Mouse (Mus musculus) heart, postnatal 0 days (tissue): ENCODE data around the gene Esrra. TPM values are rescaled to one million over a fixed set of nuclear protein-coding genes. Genes with fewer than 3 reads are reported as not detected.
A peak's percentile ranks its signal among the peaks of the same experiment; 100 is the strongest.

Experiments
- ATAC-seq: fragments of 200-750 bp; cut with Nextera tagmentation; 2 replicates; pipeline ENCODE4 v1.8.0; 2017; ENCODE audit warnings: low read depth, moderate number of reproducible peaks, moderate library complexity; ENCODE audit not compliant: insufficient read depth
- DNase-seq: peaks from one replicate; pipeline ENCODE4 v3.0.0-alpha.2; 2016; ENCODE audit warnings: low spot score
- H3K27ac ChIP-seq: fragments of 300-500 bp; sonication (generic); 2 replicates; pipeline ENCODE4 v1.5.1; 2014; ENCODE audit warnings: low read depth, mild to moderate bottlenecking
- H3K27me3 ChIP-seq: fragments of 300-500 bp; sonication (generic); 2 replicates; pipeline ENCODE4 v1.6.1; 2014; ENCODE audit warnings: low read length, mixed read lengths; ENCODE audit not compliant: control insufficient read depth, insufficient read depth
- H3K36me3 ChIP-seq: fragments of 300-500 bp; sonication (generic); replicated peaks from 2 replicates; pipeline ENCODE4 v1.6.1; 2014; ENCODE audit warnings: low read length, mixed read lengths; ENCODE audit not compliant: control insufficient read depth, insufficient read depth
- H3K4me1 ChIP-seq: fragments of 300-500 bp; sonication (generic); 2 replicates; pipeline ENCODE4 v1.6.1; 2014; ENCODE audit warnings: antibody characterized with exemption; ENCODE audit not compliant: control insufficient read depth, insufficient read depth
- H3K4me2 ChIP-seq: fragments of 300-500 bp; sonication (generic); 2 replicates; pipeline ENCODE4 v1.6.1; 2014; ENCODE audit warnings: low read depth, mild to moderate bottlenecking, low read length, moderate library complexity
- H3K4me3 ChIP-seq: fragments of 300-500 bp; sonication (generic); 2 replicates; pipeline ENCODE4 v1.5.1; 2014; ENCODE audit warnings: low read depth, low read length
- H3K9ac ChIP-seq: fragments of 300-500 bp; sonication (generic); replicated peaks from 2 replicates; pipeline ENCODE4 v1.6.1; 2014; ENCODE audit warnings: low read depth, low read length, mixed read lengths
- H3K9me3 ChIP-seq: fragments of 300-500 bp; sonication (generic); replicated peaks from 2 replicates; pipeline ENCODE4 v1.6.1; 2016; ENCODE audit warnings: low read length; ENCODE audit not compliant: control insufficient read depth
- CTCF ChIP-seq: IDR thresholded peaks from 2 replicates; pipeline ENCODE4 v1.5.1; 2016; ENCODE audit warnings: antibody characterized with exemption, control low read depth, low read depth
- EP300 ChIP-seq: IDR thresholded peaks from 2 replicates; pipeline ENCODE4 v1.6.1; 2016; ENCODE audit warnings: antibody characterized with exemption, low read depth
- WGBS: fragments of 180-500 bp; shearing (Covaris S2); extraction: QIAGEN DNeasy Blood & Tissue Kit; methylation state at CpG from one replicate; pipeline ENCODE4 v1.1.7; 2014; 5-methylcytosine and 5-hydroxymethylcytosine counted together
- polyA plus RNA-seq: library from polyadenylated mRNA; unstranded; fragments of >200 nt; fragmentation: Nextera tagmentation; extraction: Ambion mirVana; gene quantifications from 2 replicates; pipeline ENCODE4 v1.2.1, GENCODE M21; 2015
- total RNA-seq: library from RNA; depleted of rRNA; stranded (reverse); fragments of >200 nt; gene quantifications from 2 replicates; pipeline ENCODE4 v1.2.3, GENCODE M21; 2014; ENCODE audit warnings: low replicate concordance

Gene Esrra
- total and polyA plus RNA-seq, 2 experiments from 2014 or later, result 51.7 to 189 TPM

- no peak overlapping the region for H3K9ac ChIP-seq
- ATAC-seq, result no peak
- peaks cover 23% of the 10 kb centered on the region for H3K4me1 ChIP-seq
- no peak overlapping the region for H3K4me3 ChIP-seq
- no peaks in the 10 kb centered on the region for H3K36me3 ChIP-seq
- 29% methylated on average over 3 of the region's 3 CpGs for WGBS
- TF ChIP-seq CTCF (peak; percentile 15), EP300 (no peak)
- H3K27me3 ChIP-seq, result peaks cover 50% of the 10 kb centered on the region
- no peak overlapping the region for H3K4me2 ChIP-seq
- H3K9me3 ChIP-seq, result no peaks in the 10 kb centered on the region
- H3K27ac ChIP-seq, result no peak overlapping the region
- no peak for DNase-seq
Measured at GRCm38 (mm10) chr19:6936299-6936698, 14.7 kb upstream of the Esrra start.

- Histone ChIP-seq H3K4me2 (peak within 1 kb of the TSS; percentile 70), H3K4me1 (peaks cover 12% of the 10 kb centered on the region), H3K9ac (peak within 1 kb of the TSS; percentile 55), H3K27me3 (peaks cover 58% of the 10 kb centered on the region), H3K4me3 (peak within 1 kb of the TSS; percentile 48), H3K27ac (no peak within 1 kb of the TSS), H3K9me3 (no peaks in the 10 kb centered on the region), H3K36me3 (no peaks in the 10 kb centered on the region)
- TF ChIP-seq EP300 (no peak), CTCF (no peak)
- 13% methylated on average over 22 of the region's 23 CpGs for WGBS
- ATAC-seq (no peak), DNase-seq (no peak)
Measured at GRCm38 (mm10) chr19:6934195-6934977, 12.8 kb upstream of the Esrra start, which contains the start of gene Kcnk4. Gene Kcnk4, minus strand, starts transcription at chr19:6934515.

GRCm38 (mm10) chr19:6933436-6934194 is 12.0 kb upstream of the Esrra start:
- Histone ChIP-seq H3K9ac (peak overlapping the region; percentile 55), H3K4me2 (peak overlapping the region; percentile 70), H3K4me3 (peak overlapping the region; percentile 48), H3K9me3 (no peaks in the 10 kb centered on the region), H3K4me1 (peaks cover 12% of the 10 kb centered on the region), H3K36me3 (no peaks in the 10 kb centered on the region), H3K27me3 (peaks cover 58% of the 10 kb centered on the region), H3K27ac (no peak overlapping the region)
- TF ChIP-seq EP300 (no peak), CTCF (no peak)
- ATAC-seq, result peak; percentile 70
- DNase-seq, result no peak
- 4% methylated on average over 57 of the region's 58 CpGs for WGBS

GRCm38 (mm10) chr19:6933102-6933435 is 11.5 kb upstream of the Esrra start:
- Histone ChIP-seq H3K9ac (0 out of 2 replicates have a peak overlapping the region, but pooled peaks have one; percentile 55), H3K4me2 (peak overlapping the region; percentile 70), H3K27ac (no peak overlapping the region), H3K36me3 (no peaks in the 10 kb centered on the region), H3K27me3 (peaks cover 61% of the 10 kb centered on the region), H3K9me3 (no peaks in the 10 kb centered on the region), H3K4me1 (peaks cover 12% of the 10 kb centered on the region), H3K4me3 (no peak overlapping the region)
- ATAC-seq (no peak), DNase-seq (no peak)
- WGBS, result 31% methylated on average over 4 of the region's 4 CpGs
- TF ChIP-seq CTCF, result no peak

- Histone ChIP-seq H3K36me3 (no peaks in the 10 kb centered on the region), H3K27ac (no peak overlapping the region), H3K9ac (no peak overlapping the region), H3K4me2 (no peak overlapping the region), H3K4me1 (peaks cover 15% of the 10 kb centered on the region), H3K4me3 (no peak overlapping the region), H3K27me3 (peaks cover 72% of the 10 kb centered on the region), H3K9me3 (no peaks in the 10 kb centered on the region)
- TF ChIP-seq CTCF (no peak), EP300 (no peak)
- no peak for ATAC-seq
- DNase-seq, result no peak
- WGBS, result 57% methylated on average over 1 of the region's 1 CpGs
Measured at GRCm38 (mm10) chr19:6932018-6932417, 10.4 kb upstream of the Esrra start.
